Mouse (Mus musculus): Measurements from ENCODE around the gene Ctnnbip1.
"Not testable (repeated sequence)": the region's sequence is repeated elsewhere in the genome, so short reads cannot be mapped to it uniquely, and the experiment has no call there.

Ctnnbip1 gene

GRCm38 (mm10) chr4:149586783-149587595 is 69.0 kb downstream of the Ctnnbip1 start:
- no peak for DNase-seq (ENCODE audit: low read depth, low spot score)

GRCm38 (mm10) chr4:149587596-149588168 is 69.6 kb downstream of the Ctnnbip1 start:
- DNase-seq (ENCODE audit: low read depth, low spot score) = no peak

- no peak for DNase-seq (ENCODE audit: low read depth, low spot score)
These were observed 72.2 kb downstream of the Ctnnbip1 start for GRCm38 (mm10) chr4:149590200-149590599.

- no peak for DNase-seq (ENCODE audit: low read depth, low spot score)
These were observed 73.5 kb downstream of the Ctnnbip1 start for GRCm38 (mm10) chr4:149591486-149591885.

- no peak for DNase-seq (ENCODE audit: low read depth, low spot score)
These were observed 77.0 kb downstream of the Ctnnbip1 start for GRCm38 (mm10) chr4:149594913-149595581.

GRCm38 (mm10) chr4:149597641-149598208 is 79.7 kb downstream of the Ctnnbip1 start:
- no peak for DNase-seq (ENCODE audit: low read depth, low spot score)

GRCm38 (mm10) chr4:149599549-149599948 is 81.5 kb downstream of the Ctnnbip1 start:
- DNase-seq (ENCODE audit: low read depth, low spot score) = no peak

- no peak for DNase-seq (ENCODE audit: low read depth, low spot score)
These were observed 82.1 kb downstream of the Ctnnbip1 start for GRCm38 (mm10) chr4:149600130-149600529.

GRCm38 (mm10) chr4:149601484-149601883 is 83.4 kb downstream of the Ctnnbip1 start:
- no peak for DNase-seq (ENCODE audit: low read depth, low spot score)

- DNase-seq (ENCODE audit: low read depth, low spot score) = no peak
These were observed 84.2 kb downstream of the Ctnnbip1 start for GRCm38 (mm10) chr4:149602236-149602635.

GRCm38 (mm10) chr4:149603860-149604259 is 85.8 kb downstream of the Ctnnbip1 start:
- DNase-seq (ENCODE audit: low read depth, low spot score) = no peak

GRCm38 (mm10) chr4:149604518-149604917 is 86.5 kb downstream of the Ctnnbip1 start:
- DNase-seq (ENCODE audit: low read depth, low spot score) = no peak

- no peak for DNase-seq (ENCODE audit: low read depth, low spot score)
These were observed 88.0 kb downstream of the Ctnnbip1 start for GRCm38 (mm10) chr4:149606056-149606455.

- no peak for DNase-seq (ENCODE audit: low read depth, low spot score)
These were observed 88.8 kb downstream of the Ctnnbip1 start for GRCm38 (mm10) chr4:149606766-149607358.

GRCm38 (mm10) chr4:149607591-149608308 is 89.7 kb downstream of the Ctnnbip1 start:
- no peak for DNase-seq (ENCODE audit: low read depth, low spot score)

GRCm38 (mm10) chr4:149608309-149608638 is 90.2 kb downstream of the Ctnnbip1 start:
- no peak for DNase-seq (ENCODE audit: low read depth, low spot score)

- DNase-seq (ENCODE audit: low read depth, low spot score) = no peak
These were observed 91.4 kb downstream of the Ctnnbip1 start for GRCm38 (mm10) chr4:149609256-149610025.

GRCm38 (mm10) chr4:149611376-149612044 is 93.5 kb downstream of the Ctnnbip1 start:
- peak; percentile 71 for DNase-seq (ENCODE audit: low read depth, low spot score)

GRCm38 (mm10) chr4:149613497-149613896 is 95.5 kb downstream of the Ctnnbip1 start:
- not testable (repeated sequence) for DNase-seq (ENCODE audit: low read depth, low spot score)

GRCm38 (mm10) chr4:149614869-149615268 is 96.8 kb downstream of the Ctnnbip1 start:
- no peak for DNase-seq (ENCODE audit: low read depth, low spot score)
